Mouse (Mus musculus) heart, postnatal 10 days (tissue): Measurements from ENCODE around the gene Gm42742. TPM values are rescaled to one million over a fixed set of nuclear protein-coding genes. Genes with fewer than 3 reads are reported as not detected.
A peak's percentile ranks its signal among the peaks of the same experiment; 100 is the strongest.

ENCODE experiments used
- DNase-seq, 2 experiments: peaks; one replicate each; pipeline ENCODE4 v3.0.0; 2021
- intact Hi-C: fragments of 180-260 bp; cut with DNase I; formaldehyde crosslinking; loops from one replicate; pipeline ENCODE4 v1.15.1; 2025
- total RNA-seq, 2 experiments: library from RNA; stranded (reverse); gene quantifications; 2 replicates each; pipeline ENCODE4 v1.2.3; 2021

The Gm42742 gene
- 10 to 100 TPM; 19.0 to 27.2 TPM for total RNA-seq

- intact Hi-C loops: no loop called here
- peak; percentile 55 to 61 for DNase-seq
Measured at GRCm38 (mm10) chr7:127020901-127021562, at the start of gene Gm42742, which contains the start of gene Prrt2. Gene Gm42742, minus strand, starts transcription at chr7:127021097. Gene Prrt2, minus strand, starts transcription at chr7:127021211.

DNA sequence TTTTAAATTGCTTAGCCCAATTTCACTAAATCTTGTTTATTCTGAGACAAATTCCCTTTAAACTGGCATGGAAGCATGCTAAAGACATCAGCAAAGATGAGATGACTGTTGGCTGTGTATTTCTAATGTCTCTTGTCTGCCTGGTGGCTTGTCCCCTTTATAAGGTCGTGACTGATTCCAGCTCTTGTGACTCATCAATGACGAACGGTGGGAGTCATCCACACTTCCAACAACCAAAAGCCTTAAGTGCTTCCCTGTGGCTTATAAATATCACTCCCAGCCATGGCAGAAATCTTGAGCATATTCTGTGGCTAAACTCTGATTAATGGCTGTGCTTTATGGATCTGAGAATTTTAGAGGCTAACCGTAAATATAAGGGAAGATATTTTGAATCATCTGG, 45.4 kb upstream of the Gm42742 start:
- intact Hi-C loops: no loop called here
- no peak for DNase-seq

DNA sequence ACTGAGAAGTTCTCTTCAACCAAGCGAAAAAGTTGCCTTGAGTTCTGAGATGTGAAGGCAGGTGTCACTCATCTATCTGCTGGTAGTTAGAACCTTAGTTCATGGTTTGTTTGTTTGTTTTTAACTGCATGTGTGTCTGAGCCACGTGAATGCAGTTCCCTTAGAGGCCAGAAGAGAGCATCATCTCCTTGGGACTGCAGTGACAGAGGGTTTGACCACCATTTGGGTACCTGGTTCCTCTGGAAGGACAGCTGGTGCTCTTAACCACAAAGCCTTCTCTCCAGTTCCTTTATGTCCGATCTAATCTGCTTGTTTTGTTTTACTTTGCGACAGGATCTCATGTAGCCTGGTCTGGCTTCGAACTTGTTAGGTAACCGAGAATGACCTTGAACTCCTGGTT, 44.6 kb upstream of the Gm42742 start:
- intact Hi-C loops: no loop called here
- DNase-seq: no peak

DNA sequence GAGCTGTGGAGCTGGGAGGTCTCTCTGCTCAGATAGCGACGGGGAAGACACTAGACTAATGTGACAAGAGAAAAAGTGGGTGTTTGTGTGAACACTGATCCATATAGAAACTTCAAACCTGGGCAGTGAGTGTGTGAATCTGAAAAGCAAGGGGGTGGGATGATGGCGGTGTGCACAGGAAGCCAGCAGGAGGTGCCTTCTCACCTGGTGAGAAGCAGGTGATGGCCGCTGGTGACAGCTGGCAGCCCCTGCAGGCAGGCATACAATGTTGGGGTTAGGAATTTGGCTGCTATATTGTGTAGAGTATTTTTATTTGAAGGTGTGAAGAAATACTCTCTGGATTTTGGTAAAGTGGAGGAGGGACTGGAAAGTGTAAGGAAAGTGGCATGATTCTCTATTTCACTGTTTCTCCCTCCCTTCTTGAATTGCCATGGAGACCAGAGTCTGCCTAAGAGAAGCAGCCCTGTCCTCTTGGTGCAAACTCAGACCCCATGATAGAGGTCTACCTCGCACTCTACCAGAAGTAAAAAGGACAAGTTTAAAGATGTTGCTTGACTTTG, 34.2 kb upstream of the Gm42742 start:
- intact Hi-C loops: loop anchor here (5.0 kb wide), 1 partner anchor 143 kb away; no protein-coding TSS in a partner anchor
- DNase-seq: no peak

DNA sequence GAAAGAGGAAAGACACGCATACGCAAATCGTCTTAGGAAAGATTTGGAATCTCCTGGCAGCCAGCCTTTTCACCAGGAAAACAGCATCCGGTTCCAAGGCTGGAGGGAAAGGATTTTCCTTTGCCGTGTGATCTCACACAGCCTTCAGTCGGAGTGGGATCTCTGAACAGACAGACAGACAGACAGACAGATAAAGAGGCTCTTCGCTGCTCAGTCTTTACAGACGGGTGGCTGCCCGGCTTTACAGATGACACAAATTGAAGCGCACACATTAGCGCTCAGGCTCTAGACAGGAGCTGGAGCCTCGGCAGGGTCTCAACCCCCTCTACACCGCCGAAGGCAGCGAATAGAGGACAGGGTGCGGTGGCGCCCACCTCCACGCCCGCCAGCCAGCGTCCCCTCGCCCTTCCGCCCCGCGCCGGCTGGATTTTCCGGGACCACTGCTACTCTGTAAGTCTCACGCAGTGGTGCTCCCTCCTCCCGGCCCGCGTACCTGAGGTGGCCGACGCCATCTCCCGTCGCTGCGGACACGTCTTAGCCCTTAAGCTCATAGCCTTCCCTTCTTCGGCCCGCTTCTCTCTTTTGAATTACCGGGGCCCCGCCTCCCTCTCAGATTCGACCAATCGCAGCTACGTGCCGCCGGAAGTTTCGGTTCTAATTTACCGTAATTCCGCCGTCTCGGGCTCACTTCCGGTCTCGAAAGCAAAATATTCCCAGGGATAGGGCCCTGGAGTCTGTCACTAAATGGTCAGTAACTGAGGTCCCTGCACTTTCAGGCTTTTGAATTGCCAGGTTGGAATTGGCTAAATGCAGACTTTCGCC, 21.2 kb upstream of the Gm42742 start, which contains the start of gene Kif22:
Kif22 (minus strand) TSS at position 621 of the 822 bp plus-strand sequence.
- intact Hi-C loops: no loop called here
- peak; percentile 94 to 96 for DNase-seq

- no peak for DNase-seq
- intact Hi-C loops: no loop called here
Measured at GRCm38 (mm10) chr7:127031244-127031643, 10.3 kb upstream of the Gm42742 start.

- DNase-seq: no peak
- intact Hi-C loops: no loop called here
Measured at GRCm38 (mm10) chr7:127030172-127030571, 9.3 kb upstream of the Gm42742 start.

DNA sequence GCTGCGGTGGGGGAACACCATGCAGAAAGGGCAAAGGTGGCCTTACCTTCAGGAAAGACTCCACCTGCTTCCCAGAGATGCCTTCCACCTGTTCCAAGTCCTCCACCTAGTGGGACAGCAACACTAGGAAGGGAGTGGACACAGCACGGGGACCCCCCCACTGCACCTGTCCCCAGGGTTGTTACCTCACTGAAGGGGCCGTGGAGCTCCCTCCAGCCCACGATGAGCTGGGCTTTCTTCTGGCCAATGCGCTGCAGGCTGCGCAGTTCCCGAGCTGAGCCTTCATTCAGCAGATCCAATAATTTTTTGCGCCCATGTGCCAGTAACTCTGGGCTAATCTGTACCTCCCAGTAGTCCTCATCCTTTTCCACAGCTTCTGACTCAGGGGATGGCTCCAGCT, 7.0 kb upstream of the Gm42742 start:
- DNase-seq: no peak
- intact Hi-C loops: loop anchor here (5.0 kb wide), 2 partner anchors 74 to 206 kb away; no protein-coding TSS in a partner anchor

- intact Hi-C loops: loop anchor here (5.0 kb wide), 2 partner anchors 75 to 205 kb away; no protein-coding TSS in a partner anchor
- DNase-seq: peak; percentile 100
Measured at GRCm38 (mm10) chr7:127026984-127027726, 6.3 kb upstream of the Gm42742 start, which contains the start of gene Maz. Gene Maz, minus strand, starts transcription at chr7:127027037.

GRCm38 (mm10) chr7:127026616-127026983, 5.7 kb upstream of the Gm42742 start:
- intact Hi-C loops: loop anchor here (5.0 kb wide), 2 partner anchors 76 to 204 kb away; no protein-coding TSS in a partner anchor
- DNase-seq: no peak

DNA sequence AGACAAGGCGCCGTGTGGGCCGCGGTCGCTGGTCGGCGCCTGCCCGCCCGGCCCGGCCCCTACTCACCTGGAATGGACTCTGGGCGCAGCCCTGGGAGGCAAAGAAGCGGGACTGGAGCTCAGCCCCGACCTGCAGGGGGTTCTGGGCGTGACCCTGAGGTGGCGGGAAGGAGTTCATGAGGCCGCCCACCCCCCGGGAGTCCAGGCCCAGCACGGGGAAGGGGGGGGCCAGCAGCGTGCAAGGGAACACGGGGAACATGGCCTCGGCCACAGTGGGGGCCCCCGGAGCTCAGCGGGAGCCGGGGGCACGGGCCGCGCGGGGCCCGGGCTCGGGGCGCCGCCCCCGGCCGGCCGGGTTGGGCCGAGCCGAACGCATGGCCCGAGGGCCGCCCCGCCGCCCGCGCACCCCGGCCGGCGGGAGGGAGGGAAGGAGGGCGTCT, 5.3 kb upstream of the Gm42742 start:
- intact Hi-C loops: loop anchor here (5.0 kb wide), 2 partner anchors 76 to 204 kb away; no protein-coding TSS in a partner anchor
- DNase-seq: peak; percentile 77 to 82

DNA sequence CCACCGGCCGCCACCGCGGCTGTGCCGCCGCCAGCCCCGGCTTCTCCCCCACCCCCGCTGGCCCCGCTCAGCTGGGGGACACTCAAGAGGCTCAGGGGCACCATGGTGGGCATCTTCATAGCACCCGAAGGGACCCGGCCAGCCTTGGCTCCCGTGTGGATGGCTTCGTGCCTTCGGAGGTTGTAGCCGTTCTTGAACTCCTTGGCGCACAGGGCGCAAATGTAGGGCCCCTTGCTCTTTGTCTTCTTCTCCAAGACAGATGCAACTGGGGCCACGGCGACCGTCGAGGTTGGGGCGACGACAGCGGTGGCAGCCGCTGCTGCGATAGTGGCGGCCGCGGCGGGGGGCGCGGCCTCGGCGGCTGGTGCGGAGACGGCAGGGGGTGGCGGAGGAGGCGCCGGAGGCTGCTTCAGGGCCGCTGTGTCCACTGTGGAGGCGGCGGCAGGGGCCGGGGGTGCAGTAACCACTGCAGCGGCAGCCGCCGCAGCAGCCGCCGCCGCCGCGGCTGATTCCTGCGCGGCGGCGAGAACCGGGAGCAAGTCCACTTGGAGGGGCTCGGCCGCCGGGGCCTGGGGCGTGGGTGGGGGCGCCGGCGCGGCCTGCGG, 4.8 kb upstream of the Gm42742 start:
- peak; percentile 57 to 59 for DNase-seq
- intact Hi-C loops: loop anchor here (5.0 kb wide), 2 partner anchors 77 to 203 kb away; no protein-coding TSS in a partner anchor

- peak; percentile 87 to 89 for DNase-seq
- intact Hi-C loops: loop anchor here (5.0 kb wide), 2 partner anchors 77 to 203 kb away; no protein-coding TSS in a partner anchor
Measured at GRCm38 (mm10) chr7:127024755-127025555, 4.1 kb upstream of the Gm42742 start.

- intact Hi-C loops: no loop called here
- DNase-seq: peak in 1 of 2 experiments; percentile 19
Measured at GRCm38 (mm10) chr7:127023896-127024690, 3.2 kb upstream of the Gm42742 start.

DNA sequence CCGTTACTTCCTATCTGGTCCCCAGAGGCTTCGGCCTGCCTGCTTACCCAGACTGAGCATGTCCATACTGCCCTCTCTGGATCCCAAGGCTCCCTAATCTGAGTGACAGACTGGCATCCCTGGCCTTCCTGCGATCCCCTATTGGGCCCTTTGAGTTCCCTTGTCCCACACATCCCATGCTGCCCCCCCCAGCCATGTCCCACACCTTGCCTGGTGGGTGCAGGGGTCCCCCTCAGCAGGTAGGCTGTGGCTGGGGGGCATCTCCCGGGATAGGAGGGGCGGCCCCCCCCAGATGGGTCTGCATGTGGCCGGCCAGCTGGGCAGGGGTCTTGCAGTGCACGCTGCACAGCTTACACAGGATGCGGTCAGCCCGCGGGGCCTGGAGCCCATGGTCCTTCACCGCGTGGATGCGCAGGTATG, 2.4 kb upstream of the Gm42742 start:
- DNase-seq: peak in 1 of 2 experiments; percentile 24
- intact Hi-C loops: no loop called here

- intact Hi-C loops: no loop called here
Measured at GRCm38 (mm10) chr7:127022528-127023271, 1.8 kb upstream of the Gm42742 start.

More at GRCm38 (mm10) chr7:127022528-127023271, 1.8 kb upstream of the Gm42742 start:
- DNase-seq: no peak
